Mouse (Mus musculus) small intestine, adult 2 months (tissue): ENCODE results near the gene Basp1. TPM values are rescaled to one million over a fixed set of nuclear protein-coding genes. Genes with fewer than 3 reads are reported as not detected.

Experiments used
- H3K27ac ChIP-seq: fragments of 200-500 bp; 2 replicates; pipeline ENCODE4 v1.5.1; 2012; ENCODE audit warnings: low read depth, low read length, control low read depth, inconsistent platforms; ENCODE audit not compliant: insufficient read depth
- H3K27me3 ChIP-seq: fragments of 200-500 bp; 2 replicates; pipeline ENCODE4 v1.6.1; 2012; ENCODE audit warnings: mild to moderate bottlenecking, moderate library complexity, low read length, inconsistent platforms; ENCODE audit not compliant: control insufficient read depth, insufficient read depth
- H3K36me3 ChIP-seq: fragments of 200-500 bp; 2 replicates; pipeline ENCODE4 v1.6.1; 2012; ENCODE audit warnings: mild to moderate bottlenecking, low read length, control low read depth, inconsistent platforms; ENCODE audit not compliant: control insufficient read depth, insufficient read depth
- H3K4me1 ChIP-seq: fragments of 200-500 bp; 2 replicates; pipeline ENCODE4 v1.6.1; 2012; ENCODE audit warnings: low read length, inconsistent platforms, mixed read lengths; ENCODE audit not compliant: control insufficient read depth, insufficient read depth, insufficient read length
- H3K4me3 ChIP-seq: fragments of 200-500 bp; 2 replicates; pipeline ENCODE4 v1.5.1; 2012; ENCODE audit warnings: low read depth, mild to moderate bottlenecking, control low read depth, inconsistent platforms, low read length, moderate library complexity
- CTCF ChIP-seq: fragments of 200-500 bp; IDR thresholded peaks from 2 replicates; pipeline ENCODE4 v1.5.1; 2012; ENCODE audit warnings: low read depth, mild to moderate bottlenecking, control low read depth, inconsistent platforms, low read length, moderate library complexity, mixed read lengths; ENCODE audit not compliant: insufficient replicate concordance, insufficient read length; ENCODE audit errors: extremely low read depth
- POLR2A ChIP-seq: fragments of 200-500 bp; IDR thresholded peaks from 2 replicates; pipeline ENCODE4 v1.6.1; 2012; ENCODE audit warnings: low read depth, mild to moderate bottlenecking, control low read depth, inconsistent platforms, low read length, moderate library complexity
- WGBS: fragments of 180-500 bp; shearing (Covaris S2); methylation state at CpG from one replicate; pipeline ENCODE4 v1.1.7; 2018; 5-methylcytosine and 5-hydroxymethylcytosine counted together
- polyA plus RNA-seq: library from polyadenylated mRNA; depleted of rRNA; stranded (reverse); fragments of >200 nt; gene quantifications from 2 replicates; pipeline ENCODE4 v1.2.3, GENCODE M21; 2012

Basp1 gene
- polyA plus RNA-seq, 1 experiment: 6.2 TPM

DNA sequence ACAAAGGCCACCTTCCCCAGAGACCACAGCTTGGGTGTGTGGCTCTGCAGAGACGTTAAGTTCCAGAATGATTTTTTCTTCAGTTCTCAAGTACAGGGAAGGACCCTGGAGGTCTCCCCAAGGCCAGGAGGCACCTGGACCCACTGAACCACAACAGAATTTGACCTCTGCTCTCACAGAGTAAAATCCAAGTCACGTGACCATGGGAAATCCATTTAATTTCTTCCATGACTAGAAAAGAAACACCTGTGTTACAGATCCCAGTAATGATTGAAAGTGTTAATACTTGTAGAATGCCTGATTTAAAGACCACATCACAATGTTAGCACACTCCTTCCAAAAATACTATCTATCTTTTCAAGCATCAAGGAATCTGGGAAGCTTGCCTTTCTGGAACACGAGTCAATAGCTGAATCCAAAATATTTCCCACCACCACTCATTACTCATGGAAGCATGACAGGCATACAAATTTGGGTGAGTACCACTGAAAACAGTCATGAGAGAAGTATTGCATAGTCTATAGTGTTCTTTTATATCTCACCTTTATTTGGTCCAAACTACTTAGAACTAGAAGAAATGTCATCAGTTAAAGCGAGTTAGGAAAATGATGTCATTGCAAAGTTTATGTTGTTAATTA, 35.3 kb upstream of the Basp1 start:
- TF ChIP-seq POLR2A (no peak), CTCF (no peak)
- WGBS: 70% methylated on average over 4 of the region's 4 CpGs
- Histone ChIP-seq H3K27me3 (peaks cover 6% of the 10 kb centered on the region; the same call in 1 of the 2 replicates), H3K36me3 (no peaks in the 10 kb centered on the region), H3K4me1 (no peaks in the 10 kb centered on the region), H3K4me3 (no peak overlapping the region), H3K27ac (no peak overlapping the region)

DNA sequence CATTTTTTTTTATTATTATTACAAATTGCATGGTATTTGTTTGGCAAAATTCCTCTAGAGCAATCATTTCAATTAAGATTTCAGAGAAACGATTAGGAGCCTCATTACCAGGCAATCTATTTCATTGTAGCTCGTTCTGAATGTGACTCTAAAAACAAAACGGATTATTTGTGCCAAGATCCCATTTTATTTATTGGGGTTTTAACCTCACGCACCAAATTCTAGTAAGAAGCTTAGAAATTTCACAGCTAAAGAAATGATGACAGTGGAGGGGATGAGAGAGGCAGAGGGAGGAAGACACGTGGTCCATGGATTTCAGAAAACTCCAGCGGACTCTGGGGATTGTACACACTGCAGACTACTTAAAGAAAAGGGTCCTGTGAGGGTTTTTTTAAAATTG, 33.6 kb upstream of the Basp1 start:
- Histone ChIP-seq H3K4me3 (no peak overlapping the region), H3K27me3 (peaks cover 6% of the 10 kb centered on the region; the same call in 1 of the 2 replicates), H3K27ac (no peak overlapping the region), H3K4me1 (no peaks in the 10 kb centered on the region), H3K36me3 (no peaks in the 10 kb centered on the region)
- TF ChIP-seq POLR2A (no peak), CTCF (no peak)
- WGBS: 80% methylated on average over 6 of the region's 6 CpGs

GRCm38 (mm10) chr15:25446155-25446487, 32.6 kb upstream of the Basp1 start:
- Histone ChIP-seq H3K4me3 (no peak overlapping the region), H3K27me3 (peaks cover 6% of the 10 kb centered on the region; the same call in 1 of the 2 replicates), H3K4me1 (no peaks in the 10 kb centered on the region), H3K36me3 (no peaks in the 10 kb centered on the region), H3K27ac (no peak overlapping the region)
- WGBS: 21% methylated on average over 8 of the region's 8 CpGs
- TF ChIP-seq POLR2A (no peak), CTCF (no peak)

- Histone ChIP-seq H3K4me1 (no peaks in the 10 kb centered on the region), H3K4me3 (no peak overlapping the region), H3K27me3 (peaks cover 6% of the 10 kb centered on the region; the same call in 1 of the 2 replicates), H3K36me3 (no peaks in the 10 kb centered on the region), H3K27ac (no peak overlapping the region)
- WGBS: 21% methylated on average over 17 of the region's 17 CpGs
- TF ChIP-seq CTCF (no peak), POLR2A (no peak)
Observed at GRCm38 (mm10) chr15:25445361-25446154, 32.0 kb upstream of the Basp1 start.

- 73% methylated on average over 10 of the region's 10 CpGs for WGBS
- H3K27me3 ChIP-seq: peaks cover 6% of the 10 kb centered on the region; the same call in 1 of the 2 replicates
Observed at GRCm38 (mm10) chr15:25444208-25444607, 30.6 kb upstream of the Basp1 start.

DNA sequence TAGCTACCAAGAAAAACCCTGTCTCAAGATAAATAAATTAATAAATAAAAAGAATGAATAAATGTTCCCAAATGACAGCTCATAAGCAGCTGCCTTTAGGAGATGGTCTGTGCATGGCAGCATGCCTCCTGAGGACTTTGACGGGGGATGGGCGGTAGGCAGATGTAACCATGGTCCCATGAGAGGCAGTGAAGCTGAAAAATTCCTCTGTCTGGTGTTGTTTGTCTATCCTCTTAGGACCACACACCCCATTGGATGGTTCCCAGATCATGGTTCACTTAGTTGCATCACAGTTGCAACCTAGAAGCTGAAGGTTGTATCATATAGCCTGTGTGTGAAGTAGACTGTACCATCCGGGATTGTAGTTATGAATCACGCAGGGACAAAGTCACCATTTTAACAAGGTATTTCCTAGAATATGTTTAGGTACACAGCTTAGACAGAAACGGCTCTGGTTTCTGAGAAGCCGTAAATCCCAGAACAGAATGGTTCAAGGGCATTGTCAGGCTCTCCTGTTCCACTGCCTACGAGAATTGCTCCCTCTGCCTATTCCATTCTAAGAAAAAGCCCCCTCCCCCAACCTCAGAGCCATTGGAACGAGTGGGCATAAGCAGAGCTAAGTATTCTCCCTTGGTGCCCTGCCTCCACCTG, 29.7 kb upstream of the Basp1 start:
- H3K27ac ChIP-seq: no peak overlapping the region
- 76% methylated on average over 8 of the region's 8 CpGs for WGBS
- H3K27me3 ChIP-seq: peaks cover 6% of the 10 kb centered on the region; the same call in 1 of the 2 replicates
- H3K36me3 ChIP-seq: no peaks in the 10 kb centered on the region
- no peak overlapping the region for H3K4me3 ChIP-seq
- no peak for TF ChIP-seq CTCF
- no peak for TF ChIP-seq POLR2A
- no peaks in the 10 kb centered on the region for H3K4me1 ChIP-seq

More at GRCm38 (mm10) chr15:25444208-25444607, 30.6 kb upstream of the Basp1 start:
- H3K4me3 ChIP-seq: no peak overlapping the region
- no peak for TF ChIP-seq POLR2A
- no peak for TF ChIP-seq CTCF
- no peaks in the 10 kb centered on the region for H3K36me3 ChIP-seq
- no peak overlapping the region for H3K27ac ChIP-seq
- no peaks in the 10 kb centered on the region for H3K4me1 ChIP-seq

DNA sequence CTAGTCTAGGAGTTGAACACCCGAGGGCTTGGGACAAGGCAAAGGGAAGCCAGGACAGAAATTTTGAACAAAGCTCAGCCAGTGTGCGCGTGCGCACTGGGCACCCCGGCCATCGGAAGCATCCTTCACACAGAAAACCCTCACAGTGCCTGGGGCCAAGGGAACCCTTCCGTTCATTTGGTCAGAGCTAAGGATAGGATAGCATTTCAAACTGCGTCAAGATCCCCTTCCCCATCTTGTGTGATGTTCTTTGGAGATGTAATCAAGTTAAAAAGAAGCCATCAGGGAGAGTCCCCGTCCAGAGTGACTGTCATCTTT, 28.3 kb upstream of the Basp1 start:
- H3K36me3 ChIP-seq: no peaks in the 10 kb centered on the region
- WGBS: 91% methylated on average over 9 of the region's 9 CpGs
- no peak overlapping the region for H3K27ac ChIP-seq
- no peaks in the 10 kb centered on the region for H3K4me1 ChIP-seq
- TF ChIP-seq POLR2A (no peak), CTCF (no peak)
- no peak overlapping the region for H3K4me3 ChIP-seq
- peaks cover 6% of the 10 kb centered on the region; the same call in 1 of the 2 replicates for H3K27me3 ChIP-seq
